Mouse (Mus musculus): ENCODE results near the gene Zbtb3.
A peak's percentile ranks its signal among the peaks of the same experiment; 100 is the strongest.

Gene Zbtb3

DNA sequence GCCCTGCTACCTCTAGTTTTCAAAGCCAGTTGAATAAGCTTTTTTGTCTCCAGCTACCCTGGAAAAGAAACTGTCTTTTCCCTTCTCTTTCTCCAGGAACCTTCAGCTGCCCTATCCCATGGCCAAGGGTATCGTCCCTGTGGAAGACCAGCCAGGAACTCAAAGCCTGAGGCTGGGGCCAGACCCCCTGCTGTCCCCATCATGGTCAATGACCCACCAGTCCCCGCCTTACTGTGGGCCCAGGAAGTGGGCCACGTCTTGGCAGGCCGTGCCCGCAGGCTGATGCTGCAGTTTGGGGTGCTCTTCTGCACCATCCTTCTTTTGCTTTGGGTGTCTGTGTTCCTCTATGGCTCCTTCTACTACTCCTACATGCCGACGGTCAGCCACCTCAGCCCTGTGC lies 38.7 kb downstream of the Zbtb3 start:
- DNase-seq (ENCODE audit: low spot score) = no peak

DNA sequence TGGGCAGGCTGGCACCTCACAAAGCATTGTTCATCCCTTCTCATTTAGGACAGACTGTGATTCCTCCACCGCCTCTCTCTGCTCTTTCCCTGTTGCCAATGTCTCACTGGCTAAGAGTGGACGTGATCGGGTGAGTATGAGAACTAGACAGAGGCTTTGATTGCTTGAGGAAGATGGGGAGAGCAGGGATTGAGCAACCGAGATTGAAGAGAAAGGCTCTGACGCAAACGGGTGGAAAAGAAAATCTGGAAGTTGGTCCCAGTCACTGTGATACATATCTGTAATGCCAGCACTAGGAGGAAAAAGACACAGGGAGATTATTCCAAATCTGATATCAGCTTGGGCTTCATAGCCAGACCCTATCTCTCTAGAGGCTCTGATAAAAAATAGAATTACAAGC lies 40.6 kb downstream of the Zbtb3 start:
- DNase-seq (ENCODE audit: low spot score) = no peak

DNA sequence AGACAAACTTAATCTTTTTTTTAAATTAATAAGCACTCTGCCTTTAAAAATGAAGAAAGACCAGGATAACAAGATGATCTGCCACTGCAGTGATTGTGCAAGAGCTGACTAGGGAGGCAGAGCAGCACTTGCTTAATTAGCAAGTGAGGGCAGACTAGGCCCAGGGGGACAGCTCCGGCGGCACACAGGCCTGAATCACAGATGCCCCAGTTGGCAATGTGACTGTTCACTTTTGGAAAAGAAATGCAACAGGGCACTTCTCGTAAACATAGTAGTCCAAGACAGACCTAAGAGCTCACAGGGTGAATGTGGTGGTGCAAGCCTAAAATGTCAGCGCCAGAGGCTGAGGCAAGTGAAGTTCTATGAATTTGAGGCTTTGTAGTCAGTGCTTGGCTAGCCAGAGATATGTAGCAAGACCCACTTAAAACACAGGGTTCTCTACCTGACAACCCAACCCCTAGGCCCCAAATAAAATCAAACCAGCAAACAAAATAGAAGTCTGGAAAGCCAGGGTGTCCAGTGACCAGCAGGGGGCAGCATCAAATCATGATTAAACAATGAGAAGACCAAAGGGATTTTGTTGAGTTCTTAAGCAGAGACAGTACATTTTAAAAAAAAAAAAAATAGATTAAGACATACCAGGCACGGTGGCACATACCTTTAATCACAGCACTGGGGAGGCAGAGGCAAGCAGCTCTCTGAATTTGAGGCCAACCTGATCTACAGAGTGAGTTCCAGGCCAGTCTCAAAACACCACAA lies 42.2 kb downstream of the Zbtb3 start:
- DNase-seq (ENCODE audit: low spot score) = peak; percentile 74

DNA sequence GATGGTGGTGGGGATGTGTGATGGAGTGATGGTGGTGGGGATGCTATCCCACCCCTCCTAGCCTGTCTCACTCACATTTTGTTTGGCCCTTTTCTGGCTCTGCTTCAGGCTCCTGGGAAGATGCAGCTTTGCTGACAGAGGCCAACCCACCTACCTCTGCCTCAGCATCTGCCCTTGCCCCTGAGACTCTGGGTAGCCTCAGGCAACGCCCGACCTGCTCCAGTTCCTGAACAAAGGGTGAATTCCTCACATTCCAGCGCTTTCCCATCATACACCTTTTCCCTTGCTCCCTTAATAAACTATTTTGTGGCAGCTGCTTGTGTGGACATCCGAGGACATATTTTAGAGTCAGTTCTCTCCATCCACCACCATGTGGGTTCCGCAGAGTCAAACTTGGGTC lies 46.0 kb downstream of the Zbtb3 start:
- no peak for DNase-seq (ENCODE audit: low spot score)

DNA sequence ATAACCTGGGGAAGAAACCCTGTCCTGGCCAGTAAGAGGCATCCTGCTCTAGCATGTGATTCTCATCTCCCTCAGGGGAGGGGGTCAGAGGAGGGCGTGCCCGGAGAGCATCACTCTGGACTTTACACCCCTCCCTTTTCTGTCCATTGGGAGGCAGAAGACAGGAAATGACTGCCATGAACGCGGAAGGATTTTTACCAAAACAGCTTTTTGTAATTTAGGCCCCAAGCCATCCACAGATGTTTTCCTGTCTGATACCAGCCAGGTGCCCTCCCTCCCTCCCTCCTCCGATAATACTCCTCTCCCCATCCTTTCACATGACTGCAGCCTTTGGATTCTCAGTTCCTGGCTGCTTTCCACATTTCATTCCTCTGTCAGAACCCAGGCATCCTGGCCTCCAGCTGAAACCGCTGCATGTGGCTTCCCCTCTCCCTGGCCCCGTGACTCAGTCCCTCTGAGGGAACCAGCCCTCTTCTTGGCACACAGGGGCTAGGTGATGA lies 48.1 kb downstream of the Zbtb3 start, which contains the start of gene Lrrn4cl:
TSS of gene Lrrn4cl (plus strand) at position 367 of the 500 bp plus-strand sequence.
- no peak for DNase-seq (ENCODE audit: low spot score)

DNA sequence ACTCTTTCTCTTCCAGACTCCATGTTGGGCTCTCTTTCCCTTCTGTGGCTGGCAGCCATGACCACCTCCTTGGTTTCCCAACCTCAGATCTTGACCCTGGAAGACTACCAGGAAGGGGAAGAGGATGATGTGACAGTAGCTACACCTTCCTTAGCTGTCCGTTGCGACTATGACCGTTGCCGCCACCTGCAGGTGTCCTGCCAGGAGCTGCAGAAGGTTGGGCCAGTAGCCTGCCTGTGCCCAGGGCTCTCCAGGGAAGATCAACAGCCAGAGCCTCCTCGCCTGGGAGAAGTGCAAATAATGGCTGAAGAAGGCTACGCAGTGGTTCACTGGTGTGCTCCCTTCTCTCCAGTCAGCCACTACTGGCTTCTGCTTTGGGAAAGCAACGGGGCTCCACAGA lies 49.3 kb downstream of the Zbtb3 start:
- no peak for DNase-seq (ENCODE audit: low spot score)

DNA sequence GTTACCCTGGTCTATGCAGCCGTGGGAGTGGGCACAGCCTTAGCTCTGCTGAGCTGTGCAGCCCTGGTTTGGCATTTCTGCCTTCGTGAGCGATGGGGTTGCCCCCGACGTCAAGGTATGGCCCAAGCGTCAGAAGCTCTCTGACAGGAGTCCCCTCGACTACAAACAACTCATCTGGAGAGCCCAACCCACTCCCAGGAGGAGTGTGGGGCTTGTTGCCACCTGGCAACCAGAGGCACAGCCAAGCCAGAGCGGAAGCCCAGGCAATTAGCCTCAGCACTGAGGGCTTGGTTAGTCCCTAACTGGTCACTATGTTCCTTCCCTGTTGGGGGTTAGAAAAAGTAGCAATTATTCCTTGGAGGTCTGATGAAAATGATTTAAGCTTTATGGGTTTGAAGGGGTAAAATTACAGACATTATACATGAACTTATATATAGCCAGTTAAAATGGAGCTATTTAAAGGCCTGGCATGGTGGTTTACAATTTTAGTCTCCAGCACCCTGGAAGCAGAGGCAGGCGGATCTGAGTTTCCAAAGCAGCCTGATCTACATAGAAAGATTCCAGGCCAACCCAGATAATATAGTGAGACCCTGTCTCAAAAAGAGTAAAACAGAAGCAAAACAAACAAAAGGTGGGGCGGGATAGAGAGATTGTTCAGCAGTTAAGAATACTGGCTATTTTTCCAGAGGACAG lies 50.0 kb downstream of the Zbtb3 start:
- DNase-seq (ENCODE audit: low spot score) = no peak

DNA sequence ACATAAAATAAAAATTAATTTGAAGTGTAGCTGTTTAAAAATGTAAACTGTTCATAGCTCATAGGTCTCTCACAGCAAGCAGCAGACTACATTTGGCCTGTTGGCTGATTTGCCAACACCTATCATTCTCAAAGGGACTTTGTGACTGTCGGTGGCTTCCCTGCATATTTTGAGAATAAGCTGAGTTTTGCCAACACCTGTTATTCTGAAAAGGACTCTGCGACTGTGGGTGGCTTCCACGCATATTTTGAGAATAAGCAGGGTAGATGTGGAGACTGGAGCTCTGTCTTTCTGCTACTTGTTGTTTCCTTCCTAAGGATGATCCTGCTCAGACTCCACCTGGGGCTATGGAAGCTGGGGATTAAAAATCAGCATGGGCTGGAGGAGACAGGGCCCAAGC lies 50.8 kb downstream of the Zbtb3 start:
- DNase-seq (ENCODE audit: low spot score) = no peak

Data from c-Kit-positive CD71-positive TER-119-positive erythroid progenitor cells, embryonic 14.5 days (primary cell).